Mouse (Mus musculus) kidney, adult 2 months (tissue): Measurements from ENCODE around the gene Acly.
A peak's percentile ranks its signal among the peaks of the same experiment; 100 is the strongest.

Experiments used
- CTCF ChIP-seq: fragments of 200-500 bp; conservative IDR thresholded peaks from 2 replicates; pipeline ENCODE4 v1.5.1; 2011; ENCODE audit warnings: low read depth, mild to moderate bottlenecking, control low read depth, low read length, moderate library complexity, mixed read lengths; ENCODE audit not compliant: insufficient read depth, insufficient read length
- POLR2A ChIP-seq: fragments of 200-500 bp; IDR thresholded peaks from one replicate; pipeline ENCODE4 v1.6.1; 2011; ENCODE audit warnings: low read depth, low read length, control low read depth

- TF ChIP-seq CTCF (peak; percentile 42), POLR2A (no peak)
Observed at GRCm38 (mm10) chr11:100490951-100491350, 36.8 kb downstream of the Acly start.
